Mouse (Mus musculus): ENCODE data around the gene Tmem50a.
A peak's percentile ranks its signal among the peaks of the same experiment; 100 is the strongest.

The Tmem50a gene

GRCm38 (mm10) chr4:134914864-134915209 lies at the start of gene Tmem50a:
Gene Tmem50a (minus strand): TSS chr4:134915024.
- peak; percentile 94 to 97 for DNase-seq

- no peak for DNase-seq
Observed at GRCm38 (mm10) chr4:134963021-134963776, 48.4 kb upstream of the Tmem50a start.

- DNase-seq, result peak; percentile 58 to 64
Observed at GRCm38 (mm10) chr4:134956328-134956727, 41.5 kb upstream of the Tmem50a start.

GRCm38 (mm10) chr4:134955845-134956244 lies 41.0 kb upstream of the Tmem50a start:
- DNase-seq, result no peak

- no peak for DNase-seq
Observed at GRCm38 (mm10) chr4:134955196-134955595, 40.4 kb upstream of the Tmem50a start.

- DNase-seq, result no peak
Observed at GRCm38 (mm10) chr4:134954461-134954860, 39.6 kb upstream of the Tmem50a start.

GRCm38 (mm10) chr4:134950518-134951091 lies 35.8 kb upstream of the Tmem50a start:
- peak; percentile 46 to 56 for DNase-seq

GRCm38 (mm10) chr4:134946024-134946744 lies 31.4 kb upstream of the Tmem50a start:
- peak; percentile 56 to 69 for DNase-seq

GRCm38 (mm10) chr4:134943758-134944538 lies 29.1 kb upstream of the Tmem50a start:
- DNase-seq, result no peak

- DNase-seq, result no peak
Observed at GRCm38 (mm10) chr4:134939900-134940299, 25.1 kb upstream of the Tmem50a start.

- DNase-seq, result no peak
Observed at GRCm38 (mm10) chr4:134937240-134938176, 22.7 kb upstream of the Tmem50a start.

GRCm38 (mm10) chr4:134930684-134931481 lies 16.1 kb upstream of the Tmem50a start, which contains the start of gene Syf2:
Gene Syf2 (plus strand): TSS chr4:134930898.
- DNase-seq, result peak; percentile 96

- DNase-seq, result no peak
Observed at GRCm38 (mm10) chr4:134930190-134930589, 15.4 kb upstream of the Tmem50a start.

- no peak for DNase-seq
Observed at GRCm38 (mm10) chr4:134929536-134929935, 14.7 kb upstream of the Tmem50a start.

- DNase-seq, result no peak
Observed at GRCm38 (mm10) chr4:134928464-134928836, 13.6 kb upstream of the Tmem50a start.

- no peak for DNase-seq
Observed at GRCm38 (mm10) chr4:134927815-134928463, 13.1 kb upstream of the Tmem50a start.

- DNase-seq, result no peak
Observed at GRCm38 (mm10) chr4:134925206-134925605, 10.4 kb upstream of the Tmem50a start.

- DNase-seq, result peak; percentile 86 to 91
Observed at GRCm38 (mm10) chr4:134924019-134924741, 9.4 kb upstream of the Tmem50a start.

GRCm38 (mm10) chr4:134923258-134924018 lies 8.6 kb upstream of the Tmem50a start, which contains the start of gene Rsrp1:
Gene Rsrp1 (plus strand): TSS chr4:134923592.
- DNase-seq, result peak; percentile 98 to 99
